Mouse (Mus musculus) limb, embryonic 11.5 days (tissue): Measurements from ENCODE around the gene Inpp5k. TPM values are rescaled to one million over a fixed set of nuclear protein-coding genes. Genes with fewer than 3 reads are reported as not detected.

ENCODE experiments used
- ATAC-seq: fragments of 200-750 bp; cut with Nextera tagmentation; 2 replicates; pipeline ENCODE4 v1.8.0; 2017; ENCODE audit warnings: low read depth; ENCODE audit not compliant: insufficient number of reproducible peaks, low FRiP score, low TSS enrichment
- DNase-seq: peaks from one replicate; pipeline ENCODE4 v3.0.0-alpha.2; 2015; ENCODE audit warnings: low spot score
- H3K27ac ChIP-seq: fragments of 300-500 bp; sonication (generic); replicated peaks from 2 replicates; pipeline ENCODE4 v1.5.1; 2014; ENCODE audit warnings: low read depth, mild to moderate bottlenecking, low read length
- H3K27me3 ChIP-seq: fragments of 300-500 bp; sonication (generic); 2 replicates; pipeline ENCODE4 v1.6.1; 2014; ENCODE audit warnings: mild to moderate bottlenecking, low read length, mixed read lengths; ENCODE audit not compliant: control insufficient read depth, insufficient read depth
- H3K36me3 ChIP-seq: fragments of 300-500 bp; sonication (generic); 2 replicates; pipeline ENCODE4 v1.6.1; 2014; ENCODE audit warnings: mild to moderate bottlenecking, low read length, moderate library complexity, mixed read lengths; ENCODE audit not compliant: control insufficient read depth, insufficient read depth
- H3K4me1 ChIP-seq: fragments of 300-500 bp; sonication (generic); 2 replicates; pipeline ENCODE4 v1.6.1; 2014; ENCODE audit warnings: low read length, mixed read lengths; ENCODE audit not compliant: control insufficient read depth, insufficient read depth
- H3K4me2 ChIP-seq: fragments of 300-500 bp; sonication (generic); 2 replicates; pipeline ENCODE4 v1.6.1; 2014; ENCODE audit warnings: low read depth, mild to moderate bottlenecking, moderate library complexity; ENCODE audit not compliant: severe bottlenecking
- H3K4me3 ChIP-seq: fragments of 300-500 bp; sonication (generic); 2 replicates; pipeline ENCODE4 v1.5.1; 2014; ENCODE audit warnings: low read depth, low read length
- H3K9ac ChIP-seq: fragments of 300-500 bp; sonication (generic); 2 replicates; pipeline ENCODE4 v1.6.1; 2014; ENCODE audit warnings: mild to moderate bottlenecking, low read length
- H3K9me3 ChIP-seq: fragments of 300-500 bp; sonication (generic); 2 replicates; pipeline ENCODE4 v1.6.1; 2016; ENCODE audit warnings: low read length; ENCODE audit not compliant: control insufficient read depth
- WGBS: fragments of 180-500 bp; shearing (Covaris S2); extraction: QIAGEN DNeasy Blood & Tissue Kit; methylation state at CpG from one replicate; pipeline ENCODE4 v1.1.7; 2014; 5-methylcytosine and 5-hydroxymethylcytosine counted together
- polyA plus RNA-seq: library from polyadenylated mRNA; unstranded; fragments of >200 nt; fragmentation: Nextera tagmentation; extraction: Ambion mirVana; gene quantifications from 2 replicates; pipeline ENCODE4 v1.2.1, GENCODE M21; 2014

The Inpp5k gene
- polyA plus RNA-seq, 1 experiment from 2014 or later = 18.5 TPM

DNA sequence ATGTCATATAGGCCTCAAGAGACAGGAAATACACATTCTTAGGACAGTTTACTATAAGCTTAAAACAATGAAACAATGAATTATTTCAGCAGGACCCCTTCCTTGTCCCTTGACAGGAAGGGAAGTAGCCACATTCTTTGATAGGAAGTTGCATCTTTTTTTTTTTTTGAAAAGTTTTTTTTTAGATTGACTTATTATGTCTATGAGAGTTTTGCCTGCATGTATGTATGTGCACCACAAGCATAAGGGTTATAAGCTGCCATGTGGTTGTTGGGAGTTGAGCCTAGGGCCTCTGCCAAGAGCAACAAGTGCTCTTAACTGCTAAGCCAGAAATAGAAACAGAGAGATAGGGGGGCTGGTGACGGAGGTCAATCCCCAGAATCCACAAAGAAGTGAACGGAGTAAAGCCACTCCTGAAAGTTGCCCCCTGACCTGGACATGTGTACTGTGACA, 6.7 kb upstream of the Inpp5k start:
- Histone ChIP-seq H3K4me1 (no peaks in the 10 kb centered on the region), H3K4me2 (no peak overlapping the region), H3K27me3 (no peaks in the 10 kb centered on the region), H3K4me3 (no peak overlapping the region), H3K9ac (no peak overlapping the region), H3K9me3 (no peaks in the 10 kb centered on the region), H3K27ac (no peak overlapping the region), H3K36me3 (peaks cover 6% of the 10 kb centered on the region)
- DNase-seq = no peak
- WGBS = 86% methylated on average over 2 of the region's 2 CpGs
- ATAC-seq = no peak

DNA sequence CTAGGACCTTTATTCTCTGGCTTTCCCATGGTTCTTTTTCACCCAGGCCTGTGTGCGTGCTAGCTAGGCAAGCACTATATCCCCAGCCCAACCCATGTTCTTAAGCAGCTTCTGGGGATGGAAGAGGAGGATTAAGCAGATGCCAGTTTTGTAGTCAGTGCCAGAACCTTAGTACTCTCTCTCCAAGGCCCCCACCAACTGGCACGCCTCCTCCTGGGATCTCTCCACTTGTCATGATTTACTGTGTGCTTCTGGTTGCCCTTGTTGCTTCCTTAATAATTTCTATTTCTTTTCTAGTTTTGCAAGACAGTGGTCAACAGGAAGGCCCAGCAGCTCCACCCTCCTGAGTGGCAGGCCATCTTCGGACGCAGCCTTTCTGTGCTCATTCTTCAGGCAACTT, 5.0 kb upstream of the Inpp5k start:
- H3K9ac ChIP-seq = no peak overlapping the region
- H3K36me3 ChIP-seq = peaks cover 6% of the 10 kb centered on the region
- H3K9me3 ChIP-seq = no peaks in the 10 kb centered on the region
- no peaks in the 10 kb centered on the region for H3K27me3 ChIP-seq
- ATAC-seq = no peak
- DNase-seq = no peak
- no peak overlapping the region for H3K4me3 ChIP-seq
- H3K27ac ChIP-seq = no peak overlapping the region
- 94% methylated on average over 4 of the region's 4 CpGs for WGBS
- H3K4me1 ChIP-seq = no peaks in the 10 kb centered on the region
- no peak overlapping the region for H3K4me2 ChIP-seq

DNA sequence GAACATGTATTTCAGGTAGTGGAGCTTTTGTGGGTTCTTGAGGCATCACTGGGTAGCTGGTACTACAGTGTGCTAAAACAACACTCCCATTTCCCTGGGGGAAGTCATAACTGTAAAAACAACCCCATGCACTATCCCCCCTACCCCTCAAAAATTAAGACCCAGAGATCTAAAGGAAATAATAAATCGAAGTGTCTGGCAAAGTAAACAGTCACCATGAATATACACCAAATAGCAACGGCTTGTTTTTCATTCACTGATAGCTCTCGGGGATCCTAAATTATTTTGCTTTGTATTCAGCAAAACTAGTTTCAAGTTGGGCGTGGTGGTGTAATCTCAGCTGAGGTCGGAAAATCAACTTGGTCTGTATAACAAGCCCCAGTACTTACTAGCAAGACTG, 690 bp upstream of the Inpp5k start:
- ATAC-seq = no peak
- Histone ChIP-seq H3K4me3 (peak overlapping the region; percentile 59), H3K9ac (peak overlapping the region; percentile 67), H3K27me3 (no peaks in the 10 kb centered on the region), H3K27ac (peak overlapping the region; percentile 57), H3K4me1 (peaks cover 3% of the 10 kb centered on the region; the same call in 1 of the 2 replicates), H3K9me3 (no peaks in the 10 kb centered on the region), H3K4me2 (peak overlapping the region; percentile 84), H3K36me3 (peaks cover 6% of the 10 kb centered on the region; the same call in 1 of the 2 replicates)
- 20% methylated on average over 5 of the region's 5 CpGs for WGBS
- no peak for DNase-seq

DNA sequence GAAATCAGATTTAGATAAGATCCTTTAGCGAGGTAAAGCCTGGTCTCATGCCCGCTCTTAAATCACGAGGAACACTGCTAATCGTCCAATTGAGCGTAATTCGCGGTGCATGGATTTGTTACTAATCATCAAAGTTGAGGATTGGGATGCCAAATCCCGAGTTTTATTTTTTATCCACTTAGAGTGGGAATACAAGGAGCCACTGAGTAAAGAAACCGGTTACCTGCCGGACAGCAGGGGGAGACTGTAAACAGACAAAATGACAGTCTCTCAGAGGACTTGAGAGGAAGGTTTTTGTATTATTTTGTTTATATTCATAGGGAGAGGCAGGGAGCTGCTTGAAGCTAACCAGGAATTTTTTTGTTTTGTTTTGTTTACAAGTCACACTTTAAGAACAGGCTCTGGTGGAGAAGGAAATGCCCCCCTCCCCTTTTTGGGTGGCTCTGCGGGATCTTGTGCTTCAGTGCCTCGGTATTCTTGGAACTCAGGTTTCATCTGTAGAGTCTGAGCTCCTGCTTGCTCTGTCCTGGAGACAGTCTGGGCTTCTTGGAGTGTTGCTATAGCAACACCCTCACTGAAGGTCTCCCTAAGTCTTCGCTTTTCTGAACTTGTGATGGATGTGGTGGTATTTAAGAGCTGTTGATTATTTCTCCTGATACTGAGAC, 905 bp downstream of the Inpp5k start:
- Histone ChIP-seq H3K4me2 (peak overlapping the region; percentile 84), H3K27me3 (no peaks in the 10 kb centered on the region), H3K9ac (peak overlapping the region; percentile 64), H3K36me3 (peaks cover under 1% of the 10 kb centered on the region; the same call in 1 of the 2 replicates), H3K9me3 (no peaks in the 10 kb centered on the region), H3K4me3 (peak overlapping the region; percentile 59), H3K4me1 (peaks cover 6% of the 10 kb centered on the region), H3K27ac (no peak overlapping the region)
- WGBS = 15% methylated on average over 13 of the region's 13 CpGs
- DNase-seq (no peak), ATAC-seq (no peak)

DNA sequence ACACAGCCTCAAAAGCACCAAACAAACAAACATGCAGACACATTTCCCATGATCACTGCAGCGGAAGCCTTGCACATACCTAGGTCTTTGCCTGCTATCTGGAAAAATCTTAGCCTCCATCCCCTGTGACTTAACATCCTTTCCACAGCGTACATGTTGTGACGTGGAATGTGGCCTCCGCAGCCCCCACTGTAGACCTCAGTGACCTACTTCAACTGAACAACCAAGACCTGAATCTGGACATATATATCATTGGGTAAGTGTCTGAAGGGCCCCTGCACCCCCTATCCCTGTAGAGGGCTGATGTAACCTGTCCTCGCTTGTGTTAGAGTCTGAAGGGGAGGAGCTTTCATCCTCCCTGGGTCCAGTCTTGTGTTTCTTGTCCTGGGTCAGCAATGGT, 2.1 kb downstream of the Inpp5k start:
- Histone ChIP-seq H3K4me2 (no peak overlapping the region), H3K27ac (no peak overlapping the region), H3K9me3 (no peaks in the 10 kb centered on the region), H3K9ac (no peak overlapping the region), H3K4me1 (peaks cover 6% of the 10 kb centered on the region), H3K27me3 (no peaks in the 10 kb centered on the region), H3K4me3 (no peak overlapping the region), H3K36me3 (no peaks in the 10 kb centered on the region)
- no peak for DNase-seq
- 96% methylated on average over 5 of the region's 5 CpGs for WGBS
- no peak for ATAC-seq

DNA sequence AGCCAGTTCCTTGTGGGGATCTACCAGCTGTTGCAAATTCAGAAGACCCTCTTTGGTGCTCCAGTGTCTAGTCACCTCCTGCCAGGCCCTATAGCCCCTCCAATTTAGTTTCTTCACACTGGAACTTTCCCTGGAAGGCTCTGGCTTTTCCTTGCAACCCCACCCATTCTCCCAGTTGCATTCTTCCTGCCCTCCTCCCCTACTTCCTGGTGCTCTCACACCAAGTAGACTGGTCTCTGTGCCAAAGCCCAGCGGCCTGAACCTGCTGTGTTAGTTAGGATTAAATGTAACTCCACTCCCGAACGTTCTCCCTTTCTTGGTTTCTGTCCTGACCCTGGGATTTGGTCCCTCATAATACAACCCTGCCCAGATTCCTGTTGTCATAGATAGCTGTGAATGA, 4.0 kb downstream of the Inpp5k start:
- ATAC-seq = no peak
- Histone ChIP-seq H3K4me3 (no peak overlapping the region), H3K4me1 (peaks cover 6% of the 10 kb centered on the region), H3K36me3 (no peaks in the 10 kb centered on the region), H3K27ac (no peak overlapping the region), H3K27me3 (no peaks in the 10 kb centered on the region), H3K4me2 (no peak overlapping the region), H3K9me3 (no peaks in the 10 kb centered on the region), H3K9ac (no peak overlapping the region)
- DNase-seq = no peak
- 87% methylated on average over 3 of the region's 3 CpGs for WGBS

DNA sequence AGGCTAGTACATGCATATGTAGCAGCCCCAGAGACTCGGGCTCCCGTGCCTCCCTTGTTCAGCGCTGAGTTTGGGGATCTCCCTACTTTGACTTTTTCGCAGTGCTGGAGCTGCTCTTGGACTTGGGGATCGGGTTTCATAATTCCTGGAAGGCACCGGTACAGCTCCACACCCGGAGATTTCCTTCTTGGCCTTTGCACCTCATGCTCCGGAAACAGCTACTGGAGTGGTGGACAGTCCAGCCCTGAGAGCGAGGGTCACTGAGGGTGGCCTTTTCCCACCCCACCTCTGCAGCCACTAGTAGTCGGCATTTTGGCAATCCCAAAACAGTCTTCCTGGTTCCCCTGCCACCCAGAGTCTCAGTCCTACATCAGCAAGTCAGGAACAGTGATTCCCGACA, 4.5 kb downstream of the Inpp5k start:
- Histone ChIP-seq H3K36me3 (no peaks in the 10 kb centered on the region), H3K4me2 (no peak overlapping the region), H3K9me3 (no peaks in the 10 kb centered on the region), H3K27me3 (no peaks in the 10 kb centered on the region), H3K27ac (no peak overlapping the region), H3K9ac (no peak overlapping the region), H3K4me1 (peaks cover 6% of the 10 kb centered on the region), H3K4me3 (no peak overlapping the region)
- no peak for ATAC-seq
- no peak for DNase-seq
- WGBS = 69% methylated on average over 11 of the region's 11 CpGs

DNA sequence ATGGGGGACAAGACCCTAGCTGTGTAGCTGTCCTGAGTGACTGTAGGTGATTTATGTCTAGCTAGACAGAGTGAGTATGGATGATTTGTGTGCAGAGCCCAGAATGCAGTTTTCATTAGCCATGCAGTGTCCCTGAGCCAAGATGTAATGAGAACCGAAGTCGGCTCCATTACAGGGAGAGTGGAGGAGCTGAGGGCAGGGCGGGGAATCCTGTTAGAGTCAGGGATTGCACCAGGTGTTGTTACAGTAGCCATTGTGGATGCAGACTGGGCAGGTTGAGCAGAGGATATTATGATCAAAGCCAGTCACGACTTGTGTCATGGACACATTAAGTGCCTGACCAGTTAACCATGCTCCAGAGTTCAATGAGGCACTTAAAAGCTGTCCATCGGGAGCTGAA, 12.5 kb downstream of the Inpp5k start:
- Histone ChIP-seq H3K4me3 (no peak overlapping the region), H3K27ac (no peak overlapping the region), H3K27me3 (no peaks in the 10 kb centered on the region), H3K9me3 (no peaks in the 10 kb centered on the region), H3K9ac (no peak overlapping the region), H3K4me1 (no peaks in the 10 kb centered on the region), H3K36me3 (no peaks in the 10 kb centered on the region), H3K4me2 (no peak overlapping the region)
- DNase-seq = no peak
- ATAC-seq = no peak
- WGBS = 85% methylated on average over 5 of the region's 5 CpGs

DNA sequence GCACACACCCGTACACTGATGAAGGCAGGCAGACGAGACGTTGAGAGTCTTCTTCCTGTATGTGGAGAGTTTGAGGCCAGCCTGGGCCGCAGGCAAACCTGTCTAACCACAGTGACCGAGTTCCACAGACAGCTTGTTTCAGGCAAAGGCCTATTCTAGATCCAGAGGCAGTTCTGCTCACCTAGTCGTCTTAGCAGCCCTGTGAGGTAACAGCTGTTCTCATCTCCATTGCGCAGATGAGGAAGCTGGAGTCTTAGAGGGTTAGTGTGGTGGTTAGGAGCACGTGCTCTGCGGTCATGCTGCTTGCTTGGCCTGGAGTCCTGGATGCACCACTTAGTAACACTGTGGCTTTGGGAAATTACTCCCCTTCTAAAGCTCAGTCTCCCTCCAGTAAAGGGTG, 13.9 kb downstream of the Inpp5k start:
- DNase-seq (no peak), ATAC-seq (no peak)
- WGBS = 84% methylated on average over 9 of the region's 9 CpGs
- no peaks in the 10 kb centered on the region for H3K36me3 ChIP-seq
- no peaks in the 10 kb centered on the region for H3K9me3 ChIP-seq
- no peak overlapping the region for H3K4me2 ChIP-seq
- H3K4me1 ChIP-seq = no peaks in the 10 kb centered on the region
- no peak overlapping the region for H3K4me3 ChIP-seq
- H3K27me3 ChIP-seq = no peaks in the 10 kb centered on the region
- H3K27ac ChIP-seq = no peak overlapping the region
- H3K9ac ChIP-seq = no peak overlapping the region
